Mouse (Mus musculus): ENCODE results near the gene Slc35e3.

Gene Slc35e3

DNA sequence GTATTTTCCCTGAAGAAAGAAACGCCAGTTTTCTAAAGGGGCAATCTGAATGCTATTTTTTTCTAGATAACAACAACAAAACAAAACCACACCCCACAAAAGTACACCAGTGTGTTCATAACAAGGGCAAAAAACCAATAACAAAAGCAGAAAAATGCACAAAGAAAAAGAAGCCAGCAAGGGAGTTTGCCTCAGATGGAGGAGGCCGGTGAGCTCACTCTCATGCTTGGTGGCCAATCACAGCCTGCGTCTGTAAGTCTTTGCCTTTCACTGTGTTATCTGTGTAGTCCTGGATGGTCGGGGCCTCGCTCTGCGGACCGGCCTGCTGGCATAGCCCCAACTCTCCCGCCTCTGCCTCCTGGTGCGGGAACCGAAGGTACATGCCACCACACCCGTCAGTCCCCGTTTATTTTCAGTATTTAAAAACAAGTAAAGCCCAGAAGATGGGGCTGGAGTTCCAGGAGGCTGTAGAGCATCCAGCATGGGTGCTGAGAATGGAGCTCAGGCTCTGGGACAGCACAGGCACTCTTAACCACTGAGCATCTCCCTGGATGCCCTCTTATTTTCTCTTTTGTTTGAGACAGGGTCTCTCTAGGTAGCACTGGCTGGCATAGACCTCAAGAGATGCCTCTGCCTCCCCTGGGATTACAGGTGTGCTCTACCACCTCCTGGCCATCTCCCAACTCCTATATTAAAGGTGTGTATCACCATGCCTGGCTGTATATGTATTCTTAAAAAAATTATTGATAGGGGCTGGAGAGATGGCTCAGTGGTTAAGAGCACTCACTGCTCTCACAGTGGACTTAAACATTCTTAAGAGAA, 30.3 kb upstream of the Slc35e3 start:
- no peak for DNase-seq

- DNase-seq = no peak
Observed at GRCm38 (mm10) chr10:117775401-117776144, 29.4 kb upstream of the Slc35e3 start.

- DNase-seq = no peak
Observed at GRCm38 (mm10) chr10:117774817-117775120, 28.6 kb upstream of the Slc35e3 start.

DNA sequence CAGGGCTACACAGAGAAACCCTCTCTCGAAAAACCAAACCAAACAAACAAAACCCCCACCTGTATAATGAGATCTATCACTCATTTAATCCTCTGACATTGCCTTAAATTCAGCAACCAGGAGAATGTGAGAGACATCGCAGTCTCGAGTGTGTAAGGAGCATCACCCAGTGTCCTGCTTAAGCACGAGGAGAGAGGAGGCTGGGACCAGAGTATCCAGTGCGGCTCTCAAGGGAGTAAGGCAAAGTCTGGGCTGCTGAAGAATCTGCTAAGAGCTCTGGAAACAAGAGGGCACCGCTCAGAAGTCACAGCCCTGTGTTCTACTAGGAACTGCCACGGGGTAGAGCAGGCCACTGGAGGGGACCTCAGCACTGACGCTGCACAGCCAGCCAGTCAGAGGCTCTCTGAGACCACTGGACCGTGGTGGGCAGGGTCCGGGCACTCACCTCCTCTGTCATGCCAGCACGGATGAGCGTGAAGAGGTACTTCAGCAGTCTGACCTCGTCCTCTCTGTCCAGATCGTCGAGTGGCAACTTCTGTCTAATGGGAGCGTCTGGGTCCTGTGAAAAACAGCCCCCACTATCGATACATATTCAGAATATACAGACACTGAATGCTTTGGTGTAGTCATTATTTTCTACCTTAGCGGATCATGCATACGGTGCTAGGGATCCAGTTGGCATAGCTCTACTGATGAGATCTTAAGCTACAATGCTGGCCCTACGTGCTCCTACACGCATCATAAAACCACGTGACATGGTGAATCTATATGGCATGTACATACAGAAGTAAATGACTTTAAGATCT, 28.0 kb upstream of the Slc35e3 start:
- DNase-seq = no peak

DNA sequence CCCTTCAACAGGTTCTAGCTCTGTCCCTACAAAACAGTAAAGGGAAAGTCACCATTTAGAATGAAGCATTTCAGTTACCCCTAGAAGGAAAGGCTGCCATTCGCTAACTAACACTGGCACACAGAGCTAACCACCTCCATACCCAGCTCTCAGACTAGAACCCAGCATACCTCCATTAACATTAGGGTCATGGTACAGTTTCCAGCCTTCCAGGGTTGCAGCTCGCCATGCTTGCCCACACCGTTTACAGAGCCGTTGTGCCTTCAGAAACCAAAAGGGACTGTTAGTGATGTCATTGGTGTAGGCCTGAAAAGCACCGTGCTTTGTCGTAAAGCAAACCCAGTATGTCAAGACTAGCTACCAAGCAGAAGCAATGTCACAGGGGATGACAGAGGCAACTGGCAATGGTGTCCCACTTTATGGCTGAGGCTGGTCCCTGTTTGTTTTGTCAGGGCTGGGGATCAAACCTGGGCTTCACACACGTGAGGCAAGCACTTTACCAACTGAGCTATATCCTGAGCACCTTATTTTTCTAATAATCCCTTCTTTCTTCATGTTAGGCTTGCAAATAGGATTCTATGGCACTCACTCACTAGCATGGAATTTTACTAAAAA, 27.0 kb upstream of the Slc35e3 start:
- no peak for DNase-seq

GRCm38 (mm10) chr10:117772364-117773105, 26.4 kb upstream of the Slc35e3 start:
- no peak for DNase-seq

DNA sequence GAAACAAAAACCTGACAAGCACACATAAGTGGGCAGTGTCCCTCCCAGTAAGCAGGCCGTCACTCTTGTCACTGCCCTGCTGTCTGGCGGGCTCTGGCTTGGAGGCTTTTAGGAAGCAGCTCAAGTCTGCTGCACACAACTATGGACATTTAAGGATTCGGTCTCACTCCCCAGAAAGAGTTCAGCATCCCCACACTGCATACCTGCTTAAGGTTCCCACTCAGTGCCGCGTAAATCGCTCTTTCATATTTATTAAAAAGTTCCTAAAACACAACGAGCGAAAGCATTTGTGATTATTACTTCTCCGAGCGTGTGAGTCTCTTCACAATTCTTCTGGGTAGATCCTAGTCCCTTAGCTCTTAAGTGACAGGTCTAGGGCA, 25.0 kb upstream of the Slc35e3 start:
- DNase-seq = no peak

GRCm38 (mm10) chr10:117770286-117771130, 24.3 kb upstream of the Slc35e3 start:
- DNase-seq = no peak

- no peak for DNase-seq
Observed at GRCm38 (mm10) chr10:117769541-117770285, 23.5 kb upstream of the Slc35e3 start.

GRCm38 (mm10) chr10:117768141-117768440, 21.9 kb upstream of the Slc35e3 start:
- no peak for DNase-seq

GRCm38 (mm10) chr10:117767286-117768140, 21.3 kb upstream of the Slc35e3 start:
- no peak for DNase-seq

GRCm38 (mm10) chr10:117766896-117767160, 20.7 kb upstream of the Slc35e3 start:
- DNase-seq = no peak

- DNase-seq = no peak
Observed at GRCm38 (mm10) chr10:117766111-117766895, 20.1 kb upstream of the Slc35e3 start.

GRCm38 (mm10) chr10:117765116-117765894, 19.1 kb upstream of the Slc35e3 start:
- DNase-seq = no peak

GRCm38 (mm10) chr10:117764598-117764997, 18.4 kb upstream of the Slc35e3 start:
- DNase-seq = no peak

DNA sequence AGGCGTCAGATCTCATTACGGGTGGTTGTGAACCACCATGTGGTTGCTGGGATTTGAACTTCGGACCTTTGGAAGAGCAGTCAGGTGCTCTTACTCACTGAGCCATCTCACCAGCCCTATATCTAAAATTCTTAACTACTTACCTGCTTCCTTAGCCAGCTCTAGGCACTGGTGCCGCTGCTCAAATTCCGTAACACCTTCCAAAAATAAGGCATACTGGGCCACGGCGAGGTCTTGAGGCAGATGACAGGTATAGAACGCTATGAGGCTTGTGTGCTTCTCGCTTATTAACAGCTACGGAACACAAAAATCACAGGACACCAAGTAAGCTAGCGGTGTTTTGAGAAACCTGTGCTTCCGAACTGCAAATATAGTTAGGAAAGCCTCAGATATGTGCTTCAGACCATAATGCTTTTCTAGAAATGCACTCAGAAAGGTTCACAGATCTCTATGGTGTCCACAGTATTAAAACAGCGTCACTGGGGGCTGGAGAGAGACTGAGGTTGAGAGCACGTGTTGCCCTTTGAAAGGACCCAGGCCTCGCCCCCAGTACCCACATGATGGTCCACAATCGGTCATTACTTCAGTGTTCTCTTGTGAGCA, 17.5 kb upstream of the Slc35e3 start:
- DNase-seq = no peak

DNA sequence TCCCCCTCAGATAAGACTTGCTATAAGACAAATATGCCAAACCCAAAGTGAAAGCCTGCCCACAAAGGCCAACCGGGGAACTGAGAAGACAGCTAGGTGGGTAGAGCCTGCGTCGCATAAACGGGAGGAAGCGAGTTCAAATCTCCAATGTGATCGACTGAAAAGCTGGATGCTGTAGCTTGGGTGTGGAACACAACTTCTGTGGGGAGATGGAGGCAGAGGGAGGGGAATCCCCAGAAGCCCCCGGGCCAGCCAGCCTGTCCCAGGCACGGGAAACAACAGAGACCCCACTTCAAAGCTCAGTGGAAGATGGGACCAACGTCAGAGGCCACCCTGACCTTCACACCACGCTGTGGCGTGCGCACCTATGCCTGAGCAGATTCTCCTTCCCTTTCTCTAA, 16.8 kb upstream of the Slc35e3 start:
- no peak for DNase-seq

DNA sequence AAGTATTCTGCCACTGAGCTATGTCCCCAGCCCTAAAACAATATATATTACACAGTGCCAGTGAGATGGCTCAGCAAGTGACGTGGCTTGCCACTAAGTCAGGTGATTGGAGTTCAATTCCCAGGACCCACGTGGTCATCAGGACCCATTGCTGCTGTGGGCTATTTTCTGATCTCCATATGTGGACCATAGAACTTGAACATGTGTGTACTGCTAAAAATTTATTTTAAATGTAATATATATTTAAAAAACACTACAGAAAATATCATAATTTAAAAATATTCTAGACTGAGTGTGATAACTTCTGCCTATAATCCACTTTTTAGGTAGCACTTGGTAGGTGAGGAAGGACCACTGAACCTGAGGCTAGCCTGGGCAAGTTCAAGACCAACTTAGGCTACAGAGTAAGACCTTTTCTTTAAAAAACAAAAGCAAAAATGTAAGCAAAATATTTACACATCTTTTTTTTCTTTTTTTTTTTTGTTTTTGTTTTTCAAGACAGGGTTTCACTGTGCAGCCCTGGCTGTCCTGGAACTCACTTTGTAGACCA, 16.2 kb upstream of the Slc35e3 start:
- DNase-seq = no peak

Measured in right cerebral cortex, postnatal 14 days (tissue).